Mouse (Mus musculus) heart, postnatal 0 days (tissue): ENCODE data around the gene Prr36.

Source experiments
- CTCF ChIP-seq: IDR thresholded peaks from 2 replicates; pipeline ENCODE4 v1.5.1; 2016; ENCODE audit warnings: antibody characterized with exemption, control low read depth, low read depth
- EP300 ChIP-seq: IDR thresholded peaks from 2 replicates; pipeline ENCODE4 v1.6.1; 2016; ENCODE audit warnings: antibody characterized with exemption, low read depth

DNA sequence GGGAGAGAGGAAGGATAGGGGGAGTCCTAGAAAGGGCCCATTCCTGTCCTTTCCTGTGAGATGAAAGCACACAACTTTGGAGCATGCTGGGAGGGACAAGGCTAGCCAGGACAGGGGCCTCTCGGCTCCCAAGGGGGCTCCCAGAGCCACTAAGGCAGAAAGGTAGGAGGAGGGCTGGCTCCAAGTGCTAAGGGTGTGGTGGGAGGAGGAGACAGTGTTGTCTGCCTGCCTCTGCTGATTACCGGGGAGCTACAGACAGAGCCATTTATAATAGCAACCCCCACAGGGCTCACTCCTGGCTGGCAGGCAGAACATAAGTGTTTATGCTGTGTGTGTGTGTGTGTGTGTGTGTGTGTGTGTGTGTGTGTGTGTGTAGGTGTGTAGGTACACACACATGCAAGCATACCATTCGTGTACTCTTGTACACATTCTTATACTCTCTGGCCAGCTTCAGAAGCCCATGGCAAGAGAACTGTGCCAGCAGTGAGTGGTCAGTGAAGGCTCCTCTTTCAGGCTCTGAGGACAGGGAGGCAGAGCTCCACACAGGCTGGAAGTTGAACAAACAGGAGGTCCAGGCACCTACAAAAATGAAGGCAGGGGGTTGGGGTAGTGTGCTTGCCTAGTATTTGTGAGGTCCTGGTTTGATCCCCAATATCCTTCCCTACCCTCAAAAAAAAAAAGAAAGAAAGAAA, 28.1 kb downstream of the Prr36 start:
- no peak for TF ChIP-seq CTCF
- no peak for TF ChIP-seq EP300
